ENCODE assay signal across 9 mouse cellular contexts in the genomic region with DNA sequence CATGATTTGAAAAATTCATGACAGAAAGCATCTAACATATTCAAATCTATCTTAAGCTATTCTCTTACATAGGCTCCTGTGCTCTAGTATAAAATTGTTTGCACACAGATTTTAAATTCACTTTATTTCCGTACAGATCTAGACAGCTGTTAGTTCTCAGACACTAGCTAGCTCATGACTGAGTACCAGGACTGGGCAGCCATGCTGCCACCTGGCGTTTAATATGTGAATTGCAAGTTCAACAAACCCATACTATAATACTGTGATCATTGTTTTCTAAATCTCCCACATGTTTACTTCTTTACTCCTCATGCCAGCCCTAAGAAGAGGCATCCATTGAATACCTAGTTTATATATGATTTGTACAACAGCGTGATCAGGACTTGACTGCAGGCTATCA. TPM values are rescaled to one million over a fixed set of nuclear protein-coding genes. Genes with fewer than 3 reads are reported as not detected.
A peak's percentile ranks its signal among the peaks of the same experiment; 100 is the strongest.
DNase-seq lines count a peak whose midpoint lies in the region; ATAC-seq and TF ChIP-seq lines count a peak whose summit lies in the region.
"Had no signal": no experiment of that assay in that cellular context is flagged by ENCODE, and none has a peak within 500 bp of the region (broad histone marks: within the 10 kb centered on the region; RNA-seq: fewer than 3 reads in every experiment).

No protein-coding gene starts in this region.

- TF ChIP-seq CTCF in gastrocnemius, adult 2 months (IDR thresholded peaks at IDR 0.05) = peak; percentile 87

- H3K9ac ChIP-seq in midbrain, embryonic 12.5 days (replicated peaks) = no peak overlapping the region

- no peak overlapping the region for H3K4me3 ChIP-seq in gastrocnemius, adult 2 months
- H3K4me3 ChIP-seq in midbrain, embryonic 12.5 days = no peak overlapping the region
- H3K4me3 ChIP-seq: megakaryocyte, embryonic 14.5 days had no signal

- WGBS in midbrain, embryonic 12.5 days = 22% methylated on average over 3 of the region's 3 CpGs

- peak; percentile 33 for DNase-seq in gastrocnemius, adult 2 months
- DNase-seq in gastrocnemius, adult 8-10 months (ENCODE audit: low spot score in 2 of 2) = no peak
- peak; percentile 49 for DNase-seq in MN1 (ENCODE audit: low spot score)
- DNase-seq in embryo, embryonic 10.5 days (ENCODE audit: low spot score) = peak; percentile 73
- peak; percentile 55 for DNase-seq in heart, postnatal 4 days
- DNase-seq in layer of hippocampus, postnatal 10 days (ENCODE audit: low spot score in 2 of 2) = peak; percentile 23 to 50
- DNase-seq in testis, postnatal 10 days (ENCODE audit: low spot score) = peak; percentile 44

- no peaks in the 10 kb centered on the region for H3K9me3 ChIP-seq in midbrain, embryonic 12.5 days
- H3K9me3 ChIP-seq: megakaryocyte, embryonic 14.5 days had no signal

- no peaks in the 10 kb centered on the region for H3K4me1 ChIP-seq in midbrain, embryonic 12.5 days

- peak; percentile 78 for ATAC-seq in midbrain, embryonic 12.5 days (ENCODE audit: low FRiP score, low read depth)

- H3K27ac ChIP-seq in gastrocnemius, adult 2 months = no peak overlapping the region
- no peak overlapping the region for H3K27ac ChIP-seq in midbrain, embryonic 12.5 days (replicated peaks)

- H3K27me3 ChIP-seq in midbrain, embryonic 12.5 days = no peaks in the 10 kb centered on the region

- H3K36me3 ChIP-seq in midbrain, embryonic 12.5 days = no peaks in the 10 kb centered on the region

- H3K4me2 ChIP-seq in midbrain, embryonic 12.5 days (replicated peaks) = no peak overlapping the region

- intact Hi-C loops in gastrocnemius, adult 2 months (cut with DNase I) = loop anchor here (2.0 to 10.0 kb wide), 2 partner anchors 124 to 192 kb away; no protein-coding TSS in a partner anchor

RNA-seq across cellular contexts. Expression of gene D1Ertd622e, which starts 26.9 kb away (rescaled TPM):
- 10 to 100 TPM; 11.5 to 18.3 TPM for total RNA-seq in gastrocnemius, adult 2 months (2021)
- 10 to 100 TPM; 15.8 to 29.3 (median 25.3) TPM for total RNA-seq in gastrocnemius, adult 8-10 months (2022)
- 1 to 10 TPM; 7.9 to 9.0 TPM for total RNA-seq in heart, postnatal 4 days (2021)
- 10 to 100 TPM; 40.8 to 46.7 TPM for total RNA-seq in layer of hippocampus, postnatal 10 days (2021)
- polyA plus RNA-seq in midbrain, embryonic 12.5 days (2016; fragmentation: Nextera tagmentation; extraction: Ambion mirVana) = 34.3 and 43.3 TPM in 2 replicates

Comparison
In these comparisons a context has a peak if more than half of its experiments do, and no peak if none do; other contexts are left out.
1. DNase-seq: peak in gastrocnemius, adult 2 months (single experiment), MN1 (single experiment), embryo, embryonic 10.5 days (single experiment), heart, postnatal 4 days (single experiment), layer of hippocampus, postnatal 10 days (2 of 2) and testis, postnatal 10 days (single experiment); none in gastrocnemius, adult 8-10 months (0 of 2).